Mouse (Mus musculus) layer of hippocampus, adult 8-10 months (tissue): ENCODE results near the gene Ranbp1. TPM values are rescaled to one million over a fixed set of nuclear protein-coding genes. Genes with fewer than 3 reads are reported as not detected.
A peak's percentile ranks its signal among the peaks of the same experiment; 100 is the strongest.
"Not testable (repeated sequence)": the region's sequence is repeated elsewhere in the genome, so short reads cannot be mapped to it uniquely, and the experiment has no call there.

Source experiments
- DNase-seq, 2 experiments: peaks; one replicate each; pipeline ENCODE4 v3.0.0; 2022; ENCODE audit warnings: low spot score in 2 of 2
- total RNA-seq, 4 experiments: library from RNA; stranded (reverse); gene quantifications; 2 replicates each; pipeline ENCODE4 v1.2.4; 2022

The Ranbp1 gene
- total RNA-seq: 10 to 100 TPM; 70.8 to 97.7 (median 84.0) TPM

DNA sequence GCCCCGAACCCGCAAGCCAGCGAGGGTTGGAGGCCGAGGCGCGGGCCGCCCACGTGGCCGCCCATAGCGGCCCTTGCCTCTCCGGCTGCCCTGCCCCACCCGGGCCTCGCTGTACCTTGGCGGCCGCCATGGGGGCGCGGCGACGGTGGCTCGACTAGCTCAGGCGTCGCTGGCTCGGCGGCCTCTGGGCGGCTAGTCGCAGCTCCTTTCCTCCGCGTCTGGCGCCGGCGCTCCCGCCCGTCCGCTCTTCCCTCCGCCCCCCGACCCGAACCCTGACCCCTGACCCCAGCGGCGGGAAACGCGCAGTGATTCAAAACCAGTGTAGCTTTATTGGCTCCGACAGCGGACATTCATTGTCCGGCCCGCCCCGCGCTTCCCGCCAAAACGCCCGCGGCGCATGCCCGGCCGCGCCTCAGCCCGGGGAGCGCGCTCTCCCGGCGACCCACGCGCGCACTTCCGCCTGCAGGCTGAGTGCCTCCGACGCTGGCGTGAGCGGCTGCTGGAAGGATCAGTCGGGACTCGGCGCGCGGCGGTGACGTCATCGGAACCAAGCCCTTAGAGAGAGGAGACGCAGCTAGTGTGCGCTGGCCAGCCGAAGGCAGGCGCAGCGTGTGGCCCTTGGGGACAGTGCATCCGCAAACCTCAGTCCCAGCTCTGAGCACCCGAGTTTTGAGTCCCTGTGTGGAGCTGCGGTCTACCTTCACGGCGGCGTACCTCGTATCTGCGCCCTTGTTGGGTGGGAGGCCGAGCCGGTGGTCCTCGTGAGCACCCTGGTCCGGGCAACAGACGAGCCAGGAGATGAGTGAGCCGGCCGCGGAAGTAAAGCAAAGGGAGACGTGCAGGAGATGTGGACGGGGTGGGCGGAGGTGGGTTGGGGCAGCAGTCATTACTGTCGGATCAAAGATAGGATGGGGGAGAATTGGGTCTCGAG lies at the start of gene Ranbp1, which contains the start of gene Trmt2a:
TSS of gene Ranbp1 (minus strand) at position 300 of the 931 bp plus-strand sequence.
TSS of gene Trmt2a (plus strand) at position 247 of the 931 bp plus-strand sequence.
- DNase-seq: peak; percentile 98

DNA sequence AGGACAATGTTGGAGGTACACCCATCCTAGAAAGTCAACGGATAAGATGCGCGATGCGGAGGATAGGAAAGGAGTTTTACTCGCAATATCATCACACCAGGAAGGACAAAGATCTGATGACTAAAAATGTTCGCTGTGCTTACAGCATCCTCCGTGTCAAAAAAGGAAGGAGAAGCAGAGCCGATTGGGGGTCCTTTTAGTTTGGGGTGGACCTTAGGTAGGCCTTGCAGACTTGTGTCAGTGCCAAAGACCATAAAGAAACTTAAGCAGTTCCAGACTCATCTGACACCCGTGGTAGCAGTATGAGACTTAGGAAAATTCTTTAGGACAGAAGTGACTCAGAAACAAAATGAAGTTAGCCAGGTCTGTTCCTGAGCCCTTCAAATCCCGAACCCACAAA lies 41.1 kb upstream of the Ranbp1 start:
- DNase-seq: not testable (repeated sequence)

- DNase-seq: peak; percentile 96 to 98
Observed at GRCm38 (mm10) chr16:18289067-18289588, 40.6 kb upstream of the Ranbp1 start, which contains the start of gene Dgcr8. Gene Dgcr8, minus strand, starts transcription at chr16:18289246.

GRCm38 (mm10) chr16:18288581-18289061 lies 40.1 kb upstream of the Ranbp1 start:
- peak; percentile 35 to 37 for DNase-seq

DNA sequence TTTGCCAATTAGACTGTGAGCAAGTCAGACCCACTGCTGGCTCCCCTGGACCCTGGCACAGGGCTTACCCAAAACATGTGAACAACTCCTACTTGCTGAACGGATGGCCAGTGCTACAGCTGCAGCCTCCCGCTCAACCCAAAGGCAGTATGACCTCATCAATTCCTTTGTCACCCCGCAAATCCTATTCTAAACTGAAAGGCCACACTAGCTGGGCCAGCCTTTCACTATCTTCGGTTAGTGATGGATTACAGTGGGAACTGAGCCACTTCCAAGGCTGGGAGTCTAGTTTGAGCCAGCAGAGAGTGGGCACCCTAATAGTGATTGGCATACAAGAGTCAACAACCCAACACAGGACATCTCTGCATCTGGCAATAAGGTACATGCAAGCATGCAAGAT lies 39.6 kb upstream of the Ranbp1 start:
- DNase-seq: no peak

- no peak for DNase-seq
Observed at GRCm38 (mm10) chr16:18275166-18275565, 26.6 kb upstream of the Ranbp1 start.

GRCm38 (mm10) chr16:18268182-18268581 lies 19.6 kb upstream of the Ranbp1 start:
- DNase-seq: no peak

GRCm38 (mm10) chr16:18265024-18265423 lies 16.5 kb upstream of the Ranbp1 start:
- no peak for DNase-seq

GRCm38 (mm10) chr16:18258221-18258620 lies 9.7 kb upstream of the Ranbp1 start, which contains the start of gene Gm49776:
Gene Gm49776, minus strand, starts transcription at chr16:18258321.
- DNase-seq: no peak

DNA sequence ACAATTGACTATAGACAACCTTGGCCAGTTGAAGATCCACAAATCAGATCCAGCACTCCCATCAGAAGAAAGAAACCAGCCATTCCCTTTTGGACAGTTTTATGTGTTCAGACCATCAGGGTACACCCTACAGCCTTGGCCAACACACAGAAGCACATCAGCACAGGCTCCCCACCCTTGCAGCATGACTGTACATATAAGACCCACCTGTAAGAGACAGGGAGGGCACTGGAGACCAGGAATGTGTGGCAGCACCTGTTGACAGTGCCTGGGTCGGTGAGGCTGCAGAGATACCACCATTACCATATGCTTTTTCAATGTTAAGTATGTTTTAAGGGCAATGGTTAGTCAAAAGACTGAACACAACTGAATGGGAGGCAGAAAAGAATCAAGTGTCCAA lies 5.3 kb upstream of the Ranbp1 start:
- no peak for DNase-seq

- DNase-seq: no peak
Observed at GRCm38 (mm10) chr16:18252736-18253135, 4.2 kb upstream of the Ranbp1 start.

- no peak for DNase-seq
Observed at GRCm38 (mm10) chr16:18250828-18251790, 2.6 kb upstream of the Ranbp1 start.

DNA sequence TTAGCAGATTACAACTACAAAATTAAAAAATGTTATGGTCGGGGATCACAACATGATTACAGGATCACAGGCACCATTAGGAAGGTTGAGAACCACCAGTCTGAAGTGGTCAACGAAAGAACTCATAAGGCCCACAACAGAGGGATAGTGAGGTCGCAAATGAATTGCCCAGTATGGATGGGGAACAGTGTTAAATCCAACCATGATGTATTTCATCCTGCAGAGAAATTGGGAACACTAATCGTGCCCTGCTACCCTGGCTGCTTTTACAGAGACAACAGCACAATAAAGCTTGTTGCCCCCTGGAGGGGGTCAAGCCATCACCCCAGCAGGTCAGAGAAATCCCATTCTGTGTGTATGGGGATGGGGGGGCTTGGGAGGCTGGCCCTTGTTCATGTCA lies 1.7 kb upstream of the Ranbp1 start:
- no peak for DNase-seq

- DNase-seq: no peak
Observed at GRCm38 (mm10) chr16:18249364-18249967, 934 bp upstream of the Ranbp1 start.

- no peak for DNase-seq
Observed at GRCm38 (mm10) chr16:18247521-18248399, 772 bp downstream of the Ranbp1 start.

GRCm38 (mm10) chr16:18241581-18241980 lies 7.0 kb downstream of the Ranbp1 start:
- no peak for DNase-seq

- DNase-seq: no peak
Observed at GRCm38 (mm10) chr16:18236676-18237501, 11.6 kb downstream of the Ranbp1 start.

GRCm38 (mm10) chr16:18235389-18236065 lies 13.0 kb downstream of the Ranbp1 start:
- peak; percentile 67 to 69 for DNase-seq
